Mouse (Mus musculus): ENCODE results near the gene Gm45808. TPM values are rescaled to one million over a fixed set of nuclear protein-coding genes. Genes with fewer than 3 reads are reported as not detected.
"Not testable (repeated sequence)": the region's sequence is repeated elsewhere in the genome, so short reads cannot be mapped to it uniquely, and the experiment has no call there.

Gm45808 gene
- polyA plus RNA-seq (2012; rRNA removed), result 0.29 and 0.31 TPM in 2 replicates

- DNase-seq (ENCODE audit: low spot score), result no peak
Observed at GRCm38 (mm10) chr7:45486761-45487415, at the start of gene Gm45808. Gene Gm45808, minus strand, starts transcription at chr7:45486811.

- DNase-seq (ENCODE audit: low spot score), result no peak
Observed at GRCm38 (mm10) chr7:45535676-45536075, 49.1 kb upstream of the Gm45808 start.

GRCm38 (mm10) chr7:45530643-45531042 lies 44.0 kb upstream of the Gm45808 start:
- DNase-seq (ENCODE audit: low spot score), result no peak

GRCm38 (mm10) chr7:45529461-45529860 lies 42.9 kb upstream of the Gm45808 start:
- DNase-seq (ENCODE audit: low spot score), result no peak

- not testable (repeated sequence) for DNase-seq (ENCODE audit: low spot score)
Observed at GRCm38 (mm10) chr7:45527169-45527568, 40.6 kb upstream of the Gm45808 start.

GRCm38 (mm10) chr7:45526474-45527120 lies 40.0 kb upstream of the Gm45808 start:
- DNase-seq (ENCODE audit: low spot score), result no peak

GRCm38 (mm10) chr7:45525809-45526473 lies 39.3 kb upstream of the Gm45808 start, which contains the start of the genes Ppp1r15a and Plekha4:
Gene Ppp1r15a, minus strand, starts transcription at chr7:45526268.
Gene Plekha4, plus strand, starts transcription at chr7:45526330.
- peak; percentile 95 for DNase-seq (ENCODE audit: low spot score)

- no peak for DNase-seq (ENCODE audit: low spot score)
Observed at GRCm38 (mm10) chr7:45524841-45525621, 38.4 kb upstream of the Gm45808 start.

GRCm38 (mm10) chr7:45523678-45524170 lies 37.1 kb upstream of the Gm45808 start:
- DNase-seq (ENCODE audit: low spot score), result no peak

- no peak for DNase-seq (ENCODE audit: low spot score)
Observed at GRCm38 (mm10) chr7:45522957-45523676, 36.5 kb upstream of the Gm45808 start.

- DNase-seq (ENCODE audit: low spot score), result no peak
Observed at GRCm38 (mm10) chr7:45522194-45522752, 35.7 kb upstream of the Gm45808 start.

- DNase-seq (ENCODE audit: low spot score), result peak; percentile 61
Observed at GRCm38 (mm10) chr7:45521728-45522184, 35.1 kb upstream of the Gm45808 start.

GRCm38 (mm10) chr7:45520605-45521004 lies 34.0 kb upstream of the Gm45808 start:
- DNase-seq (ENCODE audit: low spot score), result no peak

GRCm38 (mm10) chr7:45519345-45520120 lies 32.9 kb upstream of the Gm45808 start:
- DNase-seq (ENCODE audit: low spot score), result no peak

- DNase-seq (ENCODE audit: low spot score), result no peak
Observed at GRCm38 (mm10) chr7:45518618-45519017, 32.0 kb upstream of the Gm45808 start.

- not testable (repeated sequence) for DNase-seq (ENCODE audit: low spot score)
Observed at GRCm38 (mm10) chr7:45516846-45517245, 30.2 kb upstream of the Gm45808 start.

- no peak for DNase-seq (ENCODE audit: low spot score)
Observed at GRCm38 (mm10) chr7:45515436-45515835, 28.8 kb upstream of the Gm45808 start.

GRCm38 (mm10) chr7:45514411-45514810 lies 27.8 kb upstream of the Gm45808 start:
- no peak for DNase-seq (ENCODE audit: low spot score)

GRCm38 (mm10) chr7:45509912-45510787 lies 23.5 kb upstream of the Gm45808 start, which contains the start of gene Nucb1:
Gene Nucb1, minus strand, starts transcription at chr7:45510406.
- peak; percentile 81 for DNase-seq (ENCODE audit: low spot score)

Measured in urinary bladder, adult 2 months (tissue).